Mouse (Mus musculus) neural tube, embryonic 15.5 days (tissue): ENCODE measurements at regions not wholly inside any gene's neighbourhood (a gene's known extent, or its start where the extent isn't known, plus 50 kb on each side); places are given as distances from the start of the nearest gene placed in this dataset.
"Not testable (repeated sequence)": the region's sequence is repeated elsewhere in the genome, so short reads cannot be mapped to it uniquely, and the experiment has no call there.

Experiments used
- ATAC-seq: fragments of 200-750 bp; cut with Nextera tagmentation; 2 replicates; pipeline ENCODE4 v1.8.0; 2017; ENCODE audit warnings: mild to moderate bottlenecking, moderate TSS enrichment, moderate library complexity; ENCODE audit not compliant: low FRiP score
- H3K27ac ChIP-seq: fragments of 300-500 bp; sonication (generic); replicated peaks from 2 replicates; pipeline ENCODE4 v1.5.1; 2015; ENCODE audit warnings: mild to moderate bottlenecking, inconsistent platforms
- H3K27me3 ChIP-seq: fragments of 300-500 bp; sonication (generic); replicated peaks from 2 replicates; pipeline ENCODE4 v1.6.1; 2015; ENCODE audit warnings: inconsistent platforms
- H3K36me3 ChIP-seq: fragments of 300-500 bp; sonication (generic); 2 replicates; pipeline ENCODE4 v1.6.1; 2015; ENCODE audit warnings: inconsistent platforms
- H3K4me1 ChIP-seq: fragments of 300-500 bp; sonication (generic); 2 replicates; pipeline ENCODE4 v1.6.1; 2015; ENCODE audit warnings: inconsistent platforms
- H3K4me2 ChIP-seq: fragments of 300-500 bp; sonication (generic); 2 replicates; pipeline ENCODE4 v1.6.1; 2015; ENCODE audit warnings: inconsistent platforms, mild to moderate bottlenecking, moderate library complexity
- H3K4me3 ChIP-seq: fragments of 300-500 bp; sonication (generic); replicated peaks from 2 replicates; pipeline ENCODE4 v1.5.1; 2015; ENCODE audit warnings: mild to moderate bottlenecking, inconsistent platforms
- H3K9ac ChIP-seq: fragments of 300-500 bp; sonication (generic); replicated peaks from 2 replicates; pipeline ENCODE4 v1.6.1; 2015; ENCODE audit warnings: mild to moderate bottlenecking, inconsistent platforms
- H3K9me3 ChIP-seq: fragments of 300-500 bp; sonication (generic); replicated peaks from 2 replicates; pipeline ENCODE4 v1.6.1; 2016; ENCODE audit warnings: inconsistent platforms
- WGBS: fragments of 180-500 bp; shearing (Covaris S2); methylation state at CpG from one replicate; pipeline ENCODE4 v1.1.7; 2015; ENCODE audit warnings: mixed read lengths; 5-methylcytosine and 5-hydroxymethylcytosine counted together

- H3K27ac ChIP-seq = no peak overlapping the region
- H3K9me3 ChIP-seq = no peaks in the 10 kb centered on the region
- ATAC-seq = no peak
- no peak overlapping the region for H3K4me3 ChIP-seq
- no peak overlapping the region for H3K9ac ChIP-seq
- H3K4me2 ChIP-seq = no peak overlapping the region
- no peaks in the 10 kb centered on the region for H3K4me1 ChIP-seq
- H3K27me3 ChIP-seq = no peaks in the 10 kb centered on the region
- no peaks in the 10 kb centered on the region for H3K36me3 ChIP-seq
- 53% methylated on average over 5 of the region's 5 CpGs for WGBS
These were observed 140.4 kb downstream of the Snx18 start for GRCm38 (mm10) chr13:113477901-113478510.

GRCm38 (mm10) chr13:113470822-113471557, 147.4 kb downstream of the Snx18 start:
- 86% methylated on average over 7 of the region's 7 CpGs for WGBS
- H3K36me3 ChIP-seq = no peaks in the 10 kb centered on the region
- no peak overlapping the region for H3K27ac ChIP-seq
- no peaks in the 10 kb centered on the region for H3K27me3 ChIP-seq
- ATAC-seq = no peak
- H3K9ac ChIP-seq = no peak overlapping the region
- H3K9me3 ChIP-seq = no peaks in the 10 kb centered on the region
- H3K4me1 ChIP-seq = 0 out of 2 replicates have a peak, but pooled peaks cover 3% of the 10 kb centered on the region
- no peak overlapping the region for H3K4me3 ChIP-seq
- H3K4me2 ChIP-seq = no peak overlapping the region

GRCm38 (mm10) chr13:113464190-113465064, 153.9 kb downstream of the Snx18 start:
- peak; percentile 85 for ATAC-seq
- Histone ChIP-seq H3K4me2 (no peak overlapping the region), H3K4me3 (no peak overlapping the region), H3K9me3 (no peaks in the 10 kb centered on the region), H3K27me3 (no peaks in the 10 kb centered on the region), H3K9ac (no peak overlapping the region), H3K27ac (peak overlapping the region; percentile 38; the same call in 1 of the 2 replicates), H3K4me1 (peaks cover 14% of the 10 kb centered on the region; the same call in 1 of the 2 replicates), H3K36me3 (no peaks in the 10 kb centered on the region)
- 41% methylated on average over 10 of the region's 10 CpGs for WGBS

- no peak overlapping the region for H3K27ac ChIP-seq
- WGBS = 30% methylated on average over 4 of the region's 4 CpGs
- no peaks in the 10 kb centered on the region for H3K27me3 ChIP-seq
- H3K4me3 ChIP-seq = no peak overlapping the region
- H3K9me3 ChIP-seq = no peaks in the 10 kb centered on the region
- ATAC-seq = 0 out of 2 replicates have a peak, but pooled peaks have one; percentile 23
- H3K36me3 ChIP-seq = no peaks in the 10 kb centered on the region
- H3K4me2 ChIP-seq = no peak overlapping the region
- no peak overlapping the region for H3K9ac ChIP-seq
- H3K4me1 ChIP-seq = peaks cover 12% of the 10 kb centered on the region; the same call in 1 of the 2 replicates
These were observed 154.9 kb downstream of the Snx18 start for GRCm38 (mm10) chr13:113463420-113463819.

- no peaks in the 10 kb centered on the region for H3K36me3 ChIP-seq
- no peaks in the 10 kb centered on the region for H3K9me3 ChIP-seq
- ATAC-seq = no peak
- H3K4me1 ChIP-seq = no peaks in the 10 kb centered on the region
- no peaks in the 10 kb centered on the region for H3K27me3 ChIP-seq
- no peak overlapping the region for H3K4me2 ChIP-seq
- 47% methylated on average over 11 of the region's 11 CpGs for WGBS
- H3K4me3 ChIP-seq = no peak overlapping the region
- H3K9ac ChIP-seq = no peak overlapping the region
- no peak overlapping the region for H3K27ac ChIP-seq
These were observed 161.7 kb downstream of the BC067074 start for GRCm38 (mm10) chr13:113454490-113455295.

GRCm38 (mm10) chr13:113448378-113448777, 155.4 kb downstream of the BC067074 start:
- no peak overlapping the region for H3K27ac ChIP-seq
- no peak overlapping the region for H3K4me2 ChIP-seq
- no peaks in the 10 kb centered on the region for H3K36me3 ChIP-seq
- ATAC-seq = no peak
- no peak overlapping the region for H3K4me3 ChIP-seq
- H3K9me3 ChIP-seq = no peaks in the 10 kb centered on the region
- H3K9ac ChIP-seq = no peak overlapping the region
- no peaks in the 10 kb centered on the region for H3K27me3 ChIP-seq
- WGBS = 100% methylated on average over 1 of the region's 1 CpGs
- no peaks in the 10 kb centered on the region for H3K4me1 ChIP-seq

- H3K4me3 ChIP-seq = no peak overlapping the region
- ATAC-seq = no peak
- no peaks in the 10 kb centered on the region for H3K36me3 ChIP-seq
- no peaks in the 10 kb centered on the region for H3K4me1 ChIP-seq
- no peaks in the 10 kb centered on the region for H3K9me3 ChIP-seq
- no peak overlapping the region for H3K4me2 ChIP-seq
- 79% methylated on average over 5 of the region's 5 CpGs for WGBS
- no peak overlapping the region for H3K9ac ChIP-seq
- H3K27ac ChIP-seq = no peak overlapping the region
- H3K27me3 ChIP-seq = no peaks in the 10 kb centered on the region
These were observed 153.3 kb downstream of the BC067074 start for GRCm38 (mm10) chr13:113446226-113446625.

- not testable (repeated sequence) for H3K4me3 ChIP-seq, H3K9me3 ChIP-seq, ATAC-seq, H3K27me3 ChIP-seq, H3K9ac ChIP-seq, H3K4me2 ChIP-seq, H3K4me1 ChIP-seq, H3K36me3 ChIP-seq, H3K27ac ChIP-seq
- 90% methylated on average over 2 of the region's 2 CpGs for WGBS
These were observed 151.5 kb downstream of the BC067074 start for GRCm38 (mm10) chr13:113444481-113444880.

- Histone ChIP-seq H3K9ac (no peak overlapping the region), H3K27me3 (no peaks in the 10 kb centered on the region), H3K9me3 (no peaks in the 10 kb centered on the region), H3K4me3 (no peak overlapping the region), H3K4me1 (peaks cover 6% of the 10 kb centered on the region; the same call in 1 of the 2 replicates), H3K4me2 (no peak overlapping the region), H3K27ac (no peak overlapping the region), H3K36me3 (no peaks in the 10 kb centered on the region)
- WGBS = 90% methylated on average over 8 of the region's 8 CpGs
- no peak for ATAC-seq
These were observed 150.1 kb downstream of the BC067074 start for GRCm38 (mm10) chr13:113443078-113443477.

- H3K4me1 ChIP-seq = peaks cover 6% of the 10 kb centered on the region; the same call in 1 of the 2 replicates
- no peak overlapping the region for H3K4me2 ChIP-seq
- whole genome bisulfite sequencing = 76% methylated on average over 9 of the region's 9 CpGs
- no peak overlapping the region for H3K9ac ChIP-seq
- no peak overlapping the region for H3K4me3 ChIP-seq
- ATAC-seq = no peak
- H3K27ac ChIP-seq = no peak overlapping the region
- no peaks in the 10 kb centered on the region for H3K36me3 ChIP-seq
- H3K27me3 ChIP-seq = no peaks in the 10 kb centered on the region
- no peaks in the 10 kb centered on the region for H3K9me3 ChIP-seq
These were observed 149.2 kb downstream of the BC067074 start for GRCm38 (mm10) chr13:113442169-113442568.

GRCm38 (mm10) chr13:113440137-113440536, 147.2 kb downstream of the BC067074 start:
- H3K4me1 ChIP-seq = peaks cover 6% of the 10 kb centered on the region; the same call in 1 of the 2 replicates
- H3K4me2 ChIP-seq = no peak overlapping the region
- no peaks in the 10 kb centered on the region for H3K27me3 ChIP-seq
- WGBS = 88% methylated on average over 5 of the region's 5 CpGs
- no peak overlapping the region for H3K27ac ChIP-seq
- H3K4me3 ChIP-seq = no peak overlapping the region
- no peaks in the 10 kb centered on the region for H3K9me3 ChIP-seq
- ATAC-seq = no peak
- no peaks in the 10 kb centered on the region for H3K36me3 ChIP-seq
- H3K9ac ChIP-seq = no peak overlapping the region
